Mouse (Mus musculus): ENCODE data around the gene Loxl1.

DNA sequence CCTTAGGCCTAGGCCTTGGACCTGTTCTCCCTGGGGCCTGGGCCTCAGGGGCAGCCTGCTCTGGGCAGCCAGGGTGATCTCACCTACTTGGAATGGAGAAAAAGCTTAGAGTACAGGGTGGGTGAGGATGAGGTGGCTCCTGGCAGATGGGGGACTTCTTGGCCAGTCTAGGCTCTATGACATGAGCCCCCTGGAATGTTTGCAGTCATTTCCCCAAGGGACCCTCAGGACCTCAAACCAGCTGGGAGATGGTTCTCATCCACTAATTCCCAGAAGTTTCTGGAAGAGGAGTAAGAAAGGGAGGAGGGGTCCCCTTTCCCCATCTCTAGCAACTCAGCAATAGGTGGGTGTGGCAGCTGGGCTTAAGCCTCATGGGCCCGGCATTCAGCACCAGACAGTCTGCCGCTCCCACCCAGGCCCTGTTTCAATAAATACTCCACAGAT is 13.6 kb downstream of the Loxl1 start:
- no peak for TF ChIP-seq CTCF (IDR thresholded peaks at IDR 0.05; ENCODE audit: low read depth, low read length)
- no peak for TF ChIP-seq EP300 (IDR thresholded peaks at IDR 0.05; ENCODE audit: insufficient read depth, low read depth, low read length)
- no peak for TF ChIP-seq POLR2A (IDR thresholded peaks at IDR 0.05; ENCODE audit: insufficient read depth, low read length)
